Mouse (Mus musculus) hindbrain, embryonic 11.5 days (tissue): ENCODE data around the gene Rara. TPM values are rescaled to one million over a fixed set of nuclear protein-coding genes. Genes with fewer than 3 reads are reported as not detected.
"Not testable (repeated sequence)": the region's sequence is repeated elsewhere in the genome, so short reads cannot be mapped to it uniquely, and the experiment has no call there.

Experiments
- ATAC-seq: fragments of 200-750 bp; cut with Nextera tagmentation; 2 replicates; pipeline ENCODE4 v1.8.0; 2017; ENCODE audit warnings: mild to moderate bottlenecking, moderate TSS enrichment, moderate library complexity; ENCODE audit not compliant: low FRiP score
- DNase-seq: peaks from one replicate; pipeline ENCODE4 v3.0.0-alpha.2; 2015; ENCODE audit warnings: low spot score
- H3K27ac ChIP-seq: fragments of 300-500 bp; sonication (generic); 2 replicates; pipeline ENCODE4 v1.5.1; 2014; ENCODE audit warnings: mild to moderate bottlenecking, low read depth, low read length
- H3K27me3 ChIP-seq: fragments of 300-500 bp; sonication (generic); 2 replicates; pipeline ENCODE4 v1.6.1; 2014; ENCODE audit warnings: mild to moderate bottlenecking, low read length, moderate library complexity, mixed read lengths; ENCODE audit not compliant: control insufficient read depth, insufficient read depth
- H3K36me3 ChIP-seq: fragments of 300-500 bp; sonication (generic); 2 replicates; pipeline ENCODE4 v1.6.1; 2014; ENCODE audit warnings: mild to moderate bottlenecking, low read length, moderate library complexity, mixed read lengths; ENCODE audit not compliant: control insufficient read depth, insufficient read depth
- H3K4me1 ChIP-seq: fragments of 300-500 bp; sonication (generic); replicated peaks from 2 replicates; pipeline ENCODE4 v1.6.1; 2014; ENCODE audit warnings: low read length, mixed read lengths; ENCODE audit not compliant: control insufficient read depth, insufficient read depth
- H3K4me2 ChIP-seq: fragments of 300-500 bp; sonication (generic); replicated peaks from 2 replicates; pipeline ENCODE4 v1.6.1; 2014; ENCODE audit warnings: mild to moderate bottlenecking, low read depth, low read length
- H3K4me3 ChIP-seq: fragments of 300-500 bp; sonication (generic); 2 replicates; pipeline ENCODE4 v1.5.1; 2014; ENCODE audit warnings: low read depth, low read length
- H3K9ac ChIP-seq: fragments of 300-500 bp; sonication (generic); 2 replicates; pipeline ENCODE4 v1.6.1; 2014; ENCODE audit warnings: low read depth, low read length
- H3K9me3 ChIP-seq: fragments of 300-500 bp; sonication (generic); 2 replicates; pipeline ENCODE4 v1.6.1; 2016; ENCODE audit warnings: low read length; ENCODE audit not compliant: control insufficient read depth
- WGBS: fragments of 180-500 bp; shearing (Covaris S2); extraction: QIAGEN DNeasy Blood & Tissue Kit; methylation state at CpG from one replicate; pipeline ENCODE4 v1.1.7; 2014; 5-methylcytosine and 5-hydroxymethylcytosine counted together
- polyA plus RNA-seq: library from polyadenylated mRNA; unstranded; fragments of >200 nt; fragmentation: Nextera tagmentation; extraction: Ambion mirVana; gene quantifications from 2 replicates; pipeline ENCODE4 v1.2.1, GENCODE M21; 2014

Rara gene
- polyA plus RNA-seq, 1 experiment from 2014 or later = 51.2 TPM

- not testable (repeated sequence) for H3K27me3 ChIP-seq, H3K4me3 ChIP-seq, H3K9me3 ChIP-seq, H3K27ac ChIP-seq, ATAC-seq, H3K9ac ChIP-seq, H3K36me3 ChIP-seq, H3K4me1 ChIP-seq, H3K4me2 ChIP-seq
- peak; percentile 38 for DNase-seq
- WGBS = 87% methylated on average over 3 of the region's 3 CpGs
These were observed 11.2 kb upstream of the Rara start for GRCm38 (mm10) chr11:98916376-98916775.

- peaks cover 8% of the 10 kb centered on the region; the same call in 1 of the 2 replicates for H3K36me3 ChIP-seq
- ATAC-seq (no peak), DNase-seq (no peak)
- no peak overlapping the region for H3K4me2 ChIP-seq
- H3K9ac ChIP-seq = no peak overlapping the region
- H3K9me3 ChIP-seq = no peaks in the 10 kb centered on the region
- no peaks in the 10 kb centered on the region for H3K27me3 ChIP-seq
- no peak overlapping the region for H3K27ac ChIP-seq
- no peak overlapping the region for H3K4me3 ChIP-seq
- no peaks in the 10 kb centered on the region for H3K4me1 ChIP-seq
- 76% methylated on average over 13 of the region's 13 CpGs for WGBS
These were observed 10.1 kb upstream of the Rara start for GRCm38 (mm10) chr11:98917428-98918005.

GRCm38 (mm10) chr11:98918231-98918630, 9.4 kb upstream of the Rara start:
- H3K4me3 ChIP-seq = no peak overlapping the region
- no peak overlapping the region for H3K4me2 ChIP-seq
- no peak overlapping the region for H3K9ac ChIP-seq
- H3K27ac ChIP-seq = no peak overlapping the region
- 0 out of 2 replicates have a peak, but pooled peaks cover 2% of the 10 kb centered on the region for H3K4me1 ChIP-seq
- no peaks in the 10 kb centered on the region for H3K27me3 ChIP-seq
- H3K9me3 ChIP-seq = no peaks in the 10 kb centered on the region
- DNase-seq (no peak), ATAC-seq (no peak)
- WGBS = 79% methylated on average over 9 of the region's 9 CpGs
- peaks cover 8% of the 10 kb centered on the region; the same call in 1 of the 2 replicates for H3K36me3 ChIP-seq

GRCm38 (mm10) chr11:98919009-98919408, 8.6 kb upstream of the Rara start:
- Histone ChIP-seq H3K27ac (no peak overlapping the region), H3K9me3 (no peaks in the 10 kb centered on the region), H3K36me3 (peaks cover 8% of the 10 kb centered on the region; the same call in 1 of the 2 replicates), H3K4me1 (0 out of 2 replicates have a peak, but pooled peaks cover 2% of the 10 kb centered on the region), H3K27me3 (no peaks in the 10 kb centered on the region), H3K4me2 (no peak overlapping the region), H3K9ac (no peak overlapping the region), H3K4me3 (no peak overlapping the region)
- no peak for DNase-seq
- no peak for ATAC-seq
- 92% methylated on average over 11 of the region's 11 CpGs for WGBS

GRCm38 (mm10) chr11:98921813-98922212, 5.8 kb upstream of the Rara start:
- 67% methylated on average over 15 of the region's 15 CpGs for whole genome bisulfite sequencing
- H3K27me3 ChIP-seq, H3K9ac ChIP-seq, H3K4me3 ChIP-seq, ATAC-seq, H3K36me3 ChIP-seq, H3K9me3 ChIP-seq, H3K27ac ChIP-seq, H3K4me2 ChIP-seq: not testable (repeated sequence)
- DNase-seq = peak; percentile 71
- H3K4me1 ChIP-seq = peaks cover 19% of the 10 kb centered on the region

GRCm38 (mm10) chr11:98922307-98922706, 5.3 kb upstream of the Rara start:
- H3K36me3 ChIP-seq, H3K9me3 ChIP-seq, H3K27me3 ChIP-seq, H3K4me3 ChIP-seq, H3K9ac ChIP-seq, H3K4me2 ChIP-seq, ATAC-seq: not testable (repeated sequence)
- H3K4me1 ChIP-seq = peaks cover 19% of the 10 kb centered on the region
- WGBS = 41% methylated on average over 10 of the region's 10 CpGs
- H3K27ac ChIP-seq = peak overlapping the region; percentile 42; the same call in 1 of the 2 replicates
- DNase-seq = peak; percentile 79

GRCm38 (mm10) chr11:98922851-98923711, 4.5 kb upstream of the Rara start:
- not testable (repeated sequence) for H3K36me3 ChIP-seq, H3K27me3 ChIP-seq, H3K27ac ChIP-seq, ATAC-seq, H3K4me3 ChIP-seq, H3K9me3 ChIP-seq, H3K9ac ChIP-seq, DNase-seq, H3K4me2 ChIP-seq
- H3K4me1 ChIP-seq = peaks cover 19% of the 10 kb centered on the region
- 69% methylated on average over 16 of the region's 16 CpGs for WGBS

- Histone ChIP-seq H3K27me3 (no peaks in the 10 kb centered on the region), H3K27ac (peak overlapping the region; percentile 66), H3K36me3 (0 out of 2 replicates have a peak, but pooled peaks cover under 1% of the 10 kb centered on the region), H3K4me3 (no peak overlapping the region), H3K9me3 (no peaks in the 10 kb centered on the region), H3K4me2 (no peak overlapping the region), H3K9ac (no peak overlapping the region), H3K4me1 (peaks cover 32% of the 10 kb centered on the region)
- WGBS = 34% methylated on average over 5 of the region's 5 CpGs
- ATAC-seq (no peak), DNase-seq (no peak)
These were observed 2.9 kb upstream of the Rara start for GRCm38 (mm10) chr11:98924633-98925175.
